Mouse (Mus musculus): ENCODE measurements at regions not wholly inside any gene's neighbourhood (a gene's known extent, or its start where the extent isn't known, plus 50 kb on each side); places are given as distances from the start of the nearest gene placed in this dataset.
A peak's percentile ranks its signal among the peaks of the same experiment; 100 is the strongest.

- Histone ChIP-seq H3K4me3 (no peak overlapping the region), H3K27ac (no peak overlapping the region)
- no peak for DNase-seq (ENCODE audit: extremely low spot score in 1 of 2, low spot score in 2 of 2)
- intact Hi-C loops (cut with DNase I): no loop called here
- TF ChIP-seq CTCF (IDR thresholded peaks at IDR 0.05): no peak
Observed at GRCm38 (mm10) chr14:78438064-78438677, 98.4 kb downstream of the Akap11 start.

GRCm38 (mm10) chr14:78436586-78436985, 100.0 kb downstream of the Akap11 start:
- H3K27ac ChIP-seq: no peak overlapping the region
- no peak for TF ChIP-seq CTCF (IDR thresholded peaks at IDR 0.05)
- no peak for DNase-seq (ENCODE audit: extremely low spot score in 1 of 2, low spot score in 2 of 2)
- no peak overlapping the region for H3K4me3 ChIP-seq
- intact Hi-C loops (cut with DNase I): no loop called here

GRCm38 (mm10) chr14:78435982-78436381, 100.6 kb downstream of the Akap11 start:
- no peak for DNase-seq (ENCODE audit: extremely low spot score in 1 of 2, low spot score in 2 of 2)
- no peak for TF ChIP-seq CTCF (IDR thresholded peaks at IDR 0.05)
- Histone ChIP-seq H3K27ac (no peak overlapping the region), H3K4me3 (no peak overlapping the region)
- intact Hi-C loops (cut with DNase I): no loop called here

- intact Hi-C loops (cut with DNase I): no loop called here
- no peak for DNase-seq (ENCODE audit: extremely low spot score in 1 of 2, low spot score in 2 of 2)
- no peak overlapping the region for H3K27ac ChIP-seq
- TF ChIP-seq CTCF (IDR thresholded peaks at IDR 0.05): no peak
- H3K4me3 ChIP-seq: no peak overlapping the region
Observed at GRCm38 (mm10) chr14:78435561-78435960, 101.0 kb downstream of the Akap11 start.

- Histone ChIP-seq H3K27ac (no peak overlapping the region), H3K4me3 (no peak overlapping the region)
- TF ChIP-seq CTCF (IDR thresholded peaks at IDR 0.05): no peak
- no peak for DNase-seq (ENCODE audit: extremely low spot score in 1 of 2, low spot score in 2 of 2)
- intact Hi-C loops (cut with DNase I): loop anchor here (5.0 kb wide), 1 partner anchor 147 kb away; no protein-coding TSS in a partner anchor
Observed at GRCm38 (mm10) chr14:78434753-78435152, 101.9 kb downstream of the Akap11 start.

GRCm38 (mm10) chr14:78434126-78434525, 102.5 kb downstream of the Akap11 start:
- Histone ChIP-seq H3K4me3 (no peak overlapping the region), H3K27ac (no peak overlapping the region)
- intact Hi-C loops (cut with DNase I): loop anchor here (5.0 kb wide), 1 partner anchor 147 kb away; no protein-coding TSS in a partner anchor
- peak; percentile 15 for TF ChIP-seq CTCF (IDR thresholded peaks at IDR 0.05)
- no peak for DNase-seq (ENCODE audit: extremely low spot score in 1 of 2, low spot score in 2 of 2)

GRCm38 (mm10) chr14:78432471-78432870, 104.1 kb downstream of the Akap11 start:
- H3K4me3 ChIP-seq: no peak overlapping the region
- DNase-seq (ENCODE audit: extremely low spot score in 1 of 2, low spot score in 2 of 2): no peak
- TF ChIP-seq CTCF (IDR thresholded peaks at IDR 0.05): no peak
- intact Hi-C loops (cut with DNase I): loop anchor here (5.0 kb wide), 1 partner anchor 145 kb away; no protein-coding TSS in a partner anchor
- H3K27ac ChIP-seq: no peak overlapping the region

- Histone ChIP-seq H3K27ac (no peak overlapping the region), H3K4me3 (no peak overlapping the region)
- no peak for DNase-seq (ENCODE audit: extremely low spot score in 1 of 2, low spot score in 2 of 2)
- intact Hi-C loops (cut with DNase I): loop anchor here (5.0 kb wide), 1 partner anchor 145 kb away; no protein-coding TSS in a partner anchor
- no peak for TF ChIP-seq CTCF (IDR thresholded peaks at IDR 0.05)
Observed at GRCm38 (mm10) chr14:78431931-78432330, 104.7 kb downstream of the Akap11 start.

- no peak for TF ChIP-seq CTCF (IDR thresholded peaks at IDR 0.05)
Observed at GRCm38 (mm10) chr14:78431406-78431805, 105.2 kb downstream of the Akap11 start.

GRCm38 (mm10) chr14:78428233-78429019, 108.2 kb downstream of the Akap11 start:
- peak in 1 of 2 experiments; percentile 12 for DNase-seq (ENCODE audit: extremely low spot score in 1 of 2, low spot score in 2 of 2)
- no peak for TF ChIP-seq CTCF (IDR thresholded peaks at IDR 0.05)
- intact Hi-C loops (cut with DNase I): no loop called here
- Histone ChIP-seq H3K4me3 (no peak overlapping the region), H3K27ac (no peak overlapping the region)

More at GRCm38 (mm10) chr14:78431406-78431805, 105.2 kb downstream of the Akap11 start:
- intact Hi-C loops (cut with DNase I): loop anchor here (5.0 kb wide), 1 partner anchor 144 kb away; no protein-coding TSS in a partner anchor
- H3K27ac ChIP-seq: no peak overlapping the region
- H3K4me3 ChIP-seq: no peak overlapping the region
- no peak for DNase-seq (ENCODE audit: extremely low spot score in 1 of 2, low spot score in 2 of 2)

- no peak overlapping the region for H3K4me3 ChIP-seq
- TF ChIP-seq CTCF (IDR thresholded peaks at IDR 0.05): no peak
- intact Hi-C loops (cut with DNase I): no loop called here
- no peak for DNase-seq (ENCODE audit: extremely low spot score in 1 of 2, low spot score in 2 of 2)
- no peak overlapping the region for H3K27ac ChIP-seq
Observed at GRCm38 (mm10) chr14:78427062-78427461, 109.5 kb downstream of the Akap11 start.

GRCm38 (mm10) chr14:78422601-78423000, 114.0 kb downstream of the Akap11 start:
- Histone ChIP-seq H3K4me3 (no peak overlapping the region), H3K27ac (no peak overlapping the region)
- intact Hi-C loops (cut with DNase I): no loop called here
- no peak for TF ChIP-seq CTCF (IDR thresholded peaks at IDR 0.05)
- DNase-seq (ENCODE audit: extremely low spot score in 1 of 2, low spot score in 2 of 2): no peak

All from left cerebral cortex, adult 2 months (tissue).